Mouse (Mus musculus): ENCODE results near the gene Zfp668.
"Not testable (repeated sequence)": the region's sequence is repeated elsewhere in the genome, so short reads cannot be mapped to it uniquely, and the experiment has no call there.

Zfp668 gene

DNA sequence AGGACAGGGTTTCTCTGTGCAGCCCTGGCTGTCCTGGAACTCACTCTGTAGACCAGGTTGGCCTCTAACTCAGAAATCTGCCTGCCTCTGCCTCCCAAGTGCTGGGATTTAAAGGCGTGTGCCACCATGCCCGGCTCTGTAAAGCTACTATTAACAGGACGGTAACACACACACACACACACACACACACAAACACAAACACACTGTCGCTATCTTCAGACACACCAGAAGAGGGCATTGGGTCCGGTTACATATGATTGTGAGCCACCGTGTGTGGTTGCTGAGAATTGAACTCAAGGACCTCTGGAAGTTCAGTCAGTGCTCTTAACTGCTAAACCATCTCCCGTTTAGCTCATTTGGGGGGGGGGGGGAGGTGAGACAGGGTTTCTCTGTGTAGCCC, 19.3 kb upstream of the Zfp668 start:
- in situ Hi-C loops (cut with MboI; ENCODE audit: low sequenced_read_pairs): not testable (repeated sequence)

DNA sequence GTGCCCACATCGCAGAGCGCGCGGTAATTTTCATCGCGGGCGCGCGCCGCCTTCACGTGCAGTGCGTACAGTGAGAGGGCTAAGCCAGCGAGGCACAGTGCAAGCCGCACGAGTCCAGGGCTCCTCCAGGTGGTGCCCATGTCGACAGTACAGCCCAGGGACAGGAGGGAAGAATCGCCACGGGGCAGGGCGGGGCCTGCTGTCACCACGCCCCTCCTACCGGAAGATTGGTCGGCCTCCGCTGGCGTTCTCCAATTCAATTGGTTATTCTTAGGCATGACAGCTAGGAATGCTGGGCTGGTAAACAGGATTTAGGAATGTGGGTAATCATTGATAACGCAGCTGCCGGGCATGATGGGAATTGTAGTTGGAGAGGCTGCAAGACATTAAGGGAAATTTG, 18.8 kb upstream of the Zfp668 start, which contains the start of the genes Gm21974 and Vkorc1:
Gm21974 (minus strand) TSS at position 13 of the 400 bp plus-strand sequence.
Vkorc1 (minus strand) TSS at position 176 of the 400 bp plus-strand sequence.
- in situ Hi-C loops (cut with MboI; ENCODE audit: low sequenced_read_pairs): no loop called here

DNA sequence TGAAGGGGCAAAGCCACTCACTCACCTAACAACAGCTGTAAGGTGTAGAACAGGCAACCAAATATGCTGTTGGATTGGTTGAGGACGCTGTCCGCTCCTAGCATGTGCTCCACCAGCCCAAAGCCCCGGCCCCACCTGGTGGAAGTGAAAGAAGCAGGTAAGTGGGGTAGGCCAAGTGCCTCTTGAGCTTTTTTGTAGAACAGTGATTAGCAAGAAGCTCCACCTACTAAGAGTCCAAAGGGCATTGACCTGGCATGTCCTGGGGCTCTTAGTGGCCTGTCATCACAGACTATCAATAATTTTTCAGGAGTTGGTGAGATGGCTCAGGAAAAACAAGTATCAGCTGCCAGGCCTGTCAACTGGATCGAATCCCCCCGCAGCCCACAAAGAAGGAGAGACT, 17.9 kb upstream of the Zfp668 start:
- in situ Hi-C loops (cut with MboI; ENCODE audit: low sequenced_read_pairs): no loop called here

DNA sequence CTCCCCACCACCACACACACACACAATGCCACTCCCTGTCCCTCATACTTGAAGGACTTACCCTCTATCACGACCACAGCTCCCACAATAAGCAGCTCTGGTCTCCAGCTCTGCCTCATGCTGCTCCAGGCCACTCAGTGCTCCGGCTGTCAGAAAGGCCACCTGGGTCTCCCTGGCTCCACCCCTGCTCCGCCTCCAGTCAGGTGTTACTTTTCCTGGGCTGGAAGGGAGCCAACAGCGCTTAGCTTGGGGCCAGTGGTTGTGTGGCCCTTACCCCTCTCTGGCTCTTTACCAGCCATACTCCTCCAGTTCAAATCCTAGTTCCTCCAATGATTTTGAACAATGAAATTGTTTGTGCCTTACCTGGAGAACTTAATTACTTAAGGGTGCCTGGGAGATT, 14.2 kb upstream of the Zfp668 start, which contains the start of gene Prss53:
Prss53 (minus strand) TSS at position 173 of the 400 bp plus-strand sequence.
- in situ Hi-C loops (cut with MboI; ENCODE audit: low sequenced_read_pairs): no loop called here

DNA sequence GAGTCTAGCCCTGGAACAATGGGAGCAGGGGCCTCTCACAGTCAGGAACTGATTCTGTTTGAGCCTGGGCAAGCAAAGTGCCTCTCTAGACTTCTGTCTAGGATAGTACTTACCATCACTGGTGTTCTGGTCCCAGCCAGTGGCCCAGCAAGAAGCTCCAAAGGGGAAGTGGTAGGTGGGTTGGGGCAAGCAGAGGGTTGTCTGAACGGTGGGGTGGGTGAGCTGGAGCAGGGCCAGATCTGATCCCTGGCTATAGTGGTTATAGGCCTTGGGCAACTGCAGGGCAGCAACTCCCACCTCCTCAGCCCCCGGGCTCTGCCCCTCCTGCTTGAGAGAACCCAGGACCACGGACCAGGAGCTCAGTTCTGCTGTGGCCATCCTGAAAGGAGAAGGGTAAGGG, 12.2 kb upstream of the Zfp668 start:
- in situ Hi-C loops (cut with MboI; ENCODE audit: low sequenced_read_pairs): no loop called here

DNA sequence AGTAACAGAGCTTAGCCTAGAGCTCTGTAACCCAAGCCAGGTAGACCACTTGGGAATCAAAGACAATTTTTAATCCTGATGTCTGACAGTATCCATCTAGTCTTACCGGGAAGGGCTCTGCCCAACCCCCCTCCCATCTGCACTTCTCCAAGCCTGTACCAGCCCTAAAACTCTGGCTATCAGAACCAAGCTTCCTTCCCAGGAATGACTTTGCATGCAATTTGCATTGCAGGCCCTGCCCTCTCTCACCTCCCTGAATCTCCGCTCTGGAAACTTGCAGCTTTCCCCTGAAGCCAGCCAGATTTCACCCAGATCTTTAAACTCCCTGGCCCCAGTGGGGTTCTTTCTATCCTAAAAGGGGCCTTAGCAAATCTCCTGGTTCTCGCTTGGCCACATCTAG, 11.2 kb upstream of the Zfp668 start:
- in situ Hi-C loops (cut with MboI; ENCODE audit: low sequenced_read_pairs): no loop called here

DNA sequence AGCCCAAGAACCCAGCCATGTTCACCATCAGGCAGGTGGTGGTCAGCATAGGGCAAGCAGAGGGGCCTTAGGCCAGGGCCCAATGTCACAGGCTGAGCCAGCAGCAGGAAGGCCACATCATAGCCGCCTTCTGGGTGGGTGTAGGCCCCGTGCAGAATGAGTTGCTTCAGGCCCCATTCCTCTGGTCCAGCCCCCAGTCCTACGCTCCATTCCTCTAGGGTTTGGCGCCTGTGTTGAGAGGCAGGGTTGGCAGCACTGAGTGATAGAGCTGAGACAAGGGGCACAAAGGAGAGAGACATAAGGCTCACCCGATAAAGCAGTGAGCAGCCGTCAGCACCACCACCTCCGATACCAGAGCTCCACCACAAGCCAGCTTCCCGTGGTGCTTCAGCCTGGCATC, 10.6 kb upstream of the Zfp668 start:
- in situ Hi-C loops (cut with MboI; ENCODE audit: low sequenced_read_pairs): no loop called here

DNA sequence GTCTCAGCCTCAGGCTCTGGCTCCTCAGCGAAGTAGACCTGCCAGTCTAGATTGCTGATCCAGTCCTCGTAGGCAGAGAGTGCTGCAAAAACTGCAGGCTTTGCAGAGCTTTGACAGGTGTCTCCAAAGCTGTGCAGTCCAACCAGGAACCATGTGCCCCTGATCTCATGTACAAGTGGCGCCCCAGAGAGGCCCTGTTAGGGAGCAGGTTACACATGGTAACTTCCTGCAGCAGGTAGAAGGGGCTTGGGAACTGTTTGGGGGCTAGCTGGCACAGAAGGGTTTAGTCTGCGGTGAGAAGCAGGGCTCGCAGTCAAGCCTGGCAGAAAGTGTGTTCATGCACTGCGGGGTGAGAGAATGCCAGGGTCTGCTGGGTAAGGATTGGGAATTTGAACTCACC, 9.9 kb upstream of the Zfp668 start:
- in situ Hi-C loops (cut with MboI; ENCODE audit: low sequenced_read_pairs): no loop called here

DNA sequence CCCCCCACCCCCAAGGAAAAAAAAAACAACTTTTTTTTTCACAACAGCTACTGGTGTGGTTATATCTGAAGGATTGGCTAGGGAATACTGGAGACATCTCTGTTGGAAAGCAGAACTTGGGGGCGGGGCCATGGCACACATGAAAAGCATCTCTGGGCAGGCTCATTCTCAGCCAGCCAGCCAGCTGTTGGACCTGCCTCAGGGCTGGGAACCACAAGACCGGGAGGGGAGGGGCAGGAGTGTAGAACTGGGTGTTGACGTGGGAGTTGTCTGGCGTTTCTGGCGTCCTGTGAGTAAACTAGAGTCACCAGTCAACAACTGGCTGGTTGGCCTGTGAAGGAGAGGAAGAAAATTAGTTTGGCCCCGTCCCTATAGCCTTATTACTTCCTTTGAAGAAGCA, 9.3 kb upstream of the Zfp668 start:
- in situ Hi-C loops (cut with MboI; ENCODE audit: low sequenced_read_pairs): no loop called here

DNA sequence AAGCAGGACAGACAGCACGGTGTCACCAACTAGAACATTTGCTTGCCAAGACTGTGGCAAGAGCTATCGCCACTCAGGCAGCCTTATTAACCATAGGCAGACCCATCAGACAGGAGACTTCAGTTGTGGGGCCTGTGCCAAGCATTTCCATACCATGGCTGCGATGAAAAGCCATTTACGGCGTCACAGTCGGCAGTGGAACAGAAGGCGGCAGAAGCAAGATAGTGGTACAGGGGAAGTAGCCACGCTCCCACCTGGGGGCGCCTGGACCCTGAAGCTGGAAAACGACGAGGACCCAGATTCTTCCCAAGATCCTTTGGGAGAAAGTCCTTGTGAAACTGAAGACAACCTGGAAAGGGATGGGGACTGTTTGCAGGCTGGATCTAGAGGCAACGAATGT, 3.8 kb upstream of the Zfp668 start:
- in situ Hi-C loops (cut with MboI; ENCODE audit: low sequenced_read_pairs): no loop called here

DNA sequence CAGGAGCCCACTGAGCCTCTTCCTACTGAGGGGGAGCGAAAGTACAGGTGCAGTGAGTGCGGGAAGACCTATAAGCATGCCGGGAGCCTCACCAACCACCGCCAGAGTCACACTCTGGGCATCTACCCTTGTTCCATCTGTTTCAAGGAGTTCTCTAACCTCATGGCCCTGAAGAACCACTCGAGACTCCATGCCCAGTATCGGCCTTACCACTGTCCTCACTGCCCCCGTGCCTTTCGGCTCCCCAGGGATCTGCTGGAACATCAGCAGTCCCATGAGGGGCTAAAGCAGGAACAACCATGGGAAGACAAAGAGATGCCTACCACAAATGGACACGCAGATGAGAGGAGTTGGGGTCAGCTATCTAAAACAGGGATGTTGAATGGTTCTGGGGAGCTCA, 2.7 kb upstream of the Zfp668 start:
- in situ Hi-C loops (cut with MboI; ENCODE audit: low sequenced_read_pairs): no loop called here

DNA sequence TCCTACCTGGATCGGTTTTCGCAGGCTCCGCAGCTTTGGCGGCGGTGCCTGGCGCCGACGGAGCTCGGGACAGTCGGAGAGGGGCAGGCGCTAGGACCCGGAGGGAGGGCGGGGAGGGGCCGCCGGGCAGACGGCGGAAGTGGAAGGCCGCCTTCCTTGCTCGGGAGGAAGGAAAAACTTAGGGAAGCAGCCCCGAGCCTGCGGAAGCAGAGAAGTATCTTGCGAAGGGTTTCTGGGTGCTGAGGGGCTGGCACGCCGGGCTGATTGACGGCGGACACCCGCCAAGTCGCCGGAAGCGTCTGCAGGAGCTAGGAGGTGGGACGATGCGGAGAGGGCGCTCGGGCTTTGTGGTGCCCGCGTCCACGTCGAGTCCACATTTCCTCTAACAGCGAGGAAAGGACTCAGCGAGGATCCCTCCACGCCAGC, 574 bp downstream of the Zfp668 start, which contains the start of gene Zfp646:
Zfp646 (plus strand) TSS at position 181 of the 426 bp plus-strand sequence.
- in situ Hi-C loops (cut with MboI; ENCODE audit: low sequenced_read_pairs): no loop called here

DNA sequence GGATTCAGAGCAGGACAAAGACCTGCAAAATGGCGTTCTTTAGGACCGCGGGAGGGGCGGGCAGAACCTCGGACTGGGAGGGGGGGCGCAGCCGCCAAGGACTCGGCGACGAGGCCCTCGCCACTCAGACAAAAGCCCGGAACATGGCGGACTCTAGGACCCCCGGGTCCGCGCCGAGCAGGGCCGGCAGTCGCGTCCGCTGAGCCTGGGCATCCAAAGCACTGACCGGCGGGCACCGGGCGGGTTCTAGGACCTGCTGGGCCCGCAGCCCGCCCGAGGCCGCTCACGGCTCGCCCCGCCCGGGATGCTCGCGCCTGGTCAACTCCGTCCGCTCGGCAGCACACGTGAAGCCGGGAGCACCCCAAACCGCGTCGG, 1.0 kb downstream of the Zfp668 start:
- in situ Hi-C loops (cut with MboI; ENCODE audit: low sequenced_read_pairs): no loop called here

DNA sequence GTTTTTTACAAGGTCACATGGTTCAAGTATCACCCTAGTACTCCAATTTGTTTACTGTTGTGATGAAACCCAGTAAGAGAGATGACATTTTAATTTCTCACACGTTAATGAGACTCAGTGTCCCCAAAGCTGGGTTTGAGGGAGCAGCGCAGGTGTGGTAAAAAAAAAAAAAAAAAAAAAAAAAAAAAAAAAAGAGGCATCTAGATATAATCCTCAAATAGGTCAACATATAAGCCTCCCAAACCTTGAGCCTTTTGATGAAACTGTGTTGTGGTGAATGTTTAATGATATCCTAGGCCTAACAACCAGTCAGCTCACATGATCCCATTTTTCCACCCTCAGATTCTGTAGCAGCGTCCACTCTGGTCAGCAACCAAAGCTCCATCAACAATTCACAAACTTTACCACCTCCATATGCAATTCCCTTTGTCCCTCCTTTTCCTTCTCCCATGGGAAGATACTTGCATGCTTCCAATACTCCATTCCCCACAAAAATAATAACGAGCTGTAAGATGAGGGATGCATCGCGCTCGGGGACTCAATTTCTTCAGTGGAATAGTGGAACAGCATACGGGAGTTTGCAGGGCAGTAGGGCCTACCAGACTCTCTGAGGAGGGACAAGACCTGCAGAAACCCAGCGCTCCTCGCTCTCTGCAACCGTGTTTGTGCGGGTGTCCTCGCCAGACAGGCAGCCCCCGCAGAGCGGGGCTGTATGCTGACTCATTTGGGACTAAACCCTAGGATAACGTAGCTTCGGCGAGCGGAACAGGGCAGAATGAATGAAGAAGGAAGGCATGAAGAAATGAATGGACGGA, 1.6 kb downstream of the Zfp668 start:
- in situ Hi-C loops (cut with MboI; ENCODE audit: low sequenced_read_pairs): no loop called here

DNA sequence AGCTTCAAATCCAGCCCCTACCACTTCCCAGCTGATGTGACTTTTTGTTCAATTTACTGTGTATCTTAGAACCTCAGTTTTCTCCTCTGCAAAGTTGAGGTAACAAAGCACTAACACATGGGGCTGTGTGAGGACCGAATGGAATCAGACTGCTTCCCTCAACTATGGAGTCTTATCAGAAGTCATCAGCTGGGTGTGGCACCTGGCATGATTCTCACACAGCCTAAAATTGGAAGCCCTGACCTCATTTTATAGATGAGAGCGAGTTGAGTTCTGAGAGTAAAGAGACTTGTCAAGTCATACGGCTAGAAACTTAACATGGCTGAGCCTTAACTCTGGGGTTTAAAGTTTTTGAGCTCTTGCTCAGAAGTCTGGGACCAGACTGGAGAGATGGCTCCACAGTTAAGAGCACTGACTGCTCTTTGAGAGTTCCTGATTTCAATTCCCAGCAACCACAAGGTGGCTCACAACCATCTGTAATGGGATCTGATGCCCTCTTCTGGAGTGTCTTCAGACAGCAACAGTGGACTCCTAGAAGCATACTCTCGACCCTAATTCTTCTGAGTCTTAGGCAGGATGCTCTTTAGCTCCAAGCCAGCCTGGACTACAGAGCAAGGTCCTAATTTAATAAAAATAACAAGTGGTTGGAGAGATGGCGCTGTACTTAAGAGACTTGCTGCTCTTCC, 6.3 kb downstream of the Zfp668 start:
- in situ Hi-C loops (cut with MboI; ENCODE audit: low sequenced_read_pairs): no loop called here

DNA sequence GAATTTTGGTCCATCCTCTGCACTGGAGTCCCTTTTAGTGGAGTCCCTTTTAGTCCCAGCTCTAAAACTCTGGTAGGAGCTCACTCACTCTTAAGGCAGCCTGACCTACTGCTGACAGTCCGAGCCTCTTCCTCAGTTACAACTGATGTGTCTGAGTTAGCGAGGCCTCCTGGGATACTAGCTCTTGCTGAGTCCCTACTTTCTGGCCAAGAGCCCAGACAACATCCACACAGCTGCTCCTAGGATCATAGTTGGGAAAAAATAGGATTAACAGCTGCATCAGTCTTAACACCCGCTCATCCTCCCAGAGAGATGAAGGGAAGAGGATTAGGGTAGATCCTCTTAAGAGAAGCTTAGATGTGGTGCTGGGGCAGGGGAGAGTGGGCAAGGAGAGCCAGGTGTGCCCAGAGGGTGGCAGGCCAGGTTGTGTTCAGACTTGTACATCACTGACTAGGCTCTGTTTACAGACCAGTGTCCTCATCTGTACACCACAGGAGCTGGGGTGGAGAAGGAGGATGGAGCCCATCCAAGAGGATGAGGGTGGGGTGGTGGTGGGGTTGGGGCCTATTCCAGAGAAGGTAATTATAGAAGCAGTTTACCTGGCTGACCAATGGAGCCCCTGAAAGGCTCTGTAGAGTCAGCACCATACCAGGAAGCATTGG, 7.3 kb downstream of the Zfp668 start:
- in situ Hi-C loops (cut with MboI; ENCODE audit: low sequenced_read_pairs): no loop called here

DNA sequence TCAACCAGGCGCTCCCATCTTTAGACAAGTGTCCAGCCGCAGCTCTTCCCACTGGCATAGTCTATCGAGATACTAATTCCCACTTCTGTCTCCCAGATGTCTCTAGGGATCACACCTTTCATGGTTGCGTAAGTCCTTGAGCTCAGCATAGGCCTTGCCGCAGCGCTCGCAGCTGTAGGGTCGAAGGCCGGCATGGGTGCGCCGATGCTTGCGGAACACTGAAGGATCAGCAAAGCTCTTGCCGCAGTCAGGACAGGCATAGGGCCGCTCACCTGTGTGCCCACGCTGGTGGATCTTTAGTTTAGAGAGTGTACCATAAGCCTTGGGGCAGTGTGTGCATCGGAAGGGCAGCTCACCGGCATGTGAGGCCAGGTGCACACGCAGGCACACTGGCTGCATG, 9.0 kb downstream of the Zfp668 start:
- in situ Hi-C loops (cut with MboI; ENCODE audit: low sequenced_read_pairs): no loop called here

DNA sequence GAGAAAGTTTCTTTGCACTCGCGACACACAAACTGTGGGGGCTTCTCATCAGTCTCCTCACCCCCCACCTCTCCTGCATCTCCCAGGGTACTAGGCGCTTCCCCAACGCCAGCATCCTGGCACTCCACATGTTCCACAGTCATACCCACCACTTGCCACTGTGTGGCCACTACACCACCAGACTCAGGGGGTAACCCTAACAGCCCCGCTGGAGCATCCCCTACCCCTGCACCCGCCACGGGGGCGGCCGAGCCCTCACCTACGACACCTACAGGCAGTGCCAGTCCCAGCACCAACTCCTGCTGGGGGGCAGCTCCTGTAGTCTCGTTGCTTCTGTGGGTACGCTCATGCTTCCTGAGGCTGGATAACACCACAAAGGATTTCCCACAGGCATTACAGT, 10.2 kb downstream of the Zfp668 start:
- in situ Hi-C loops (cut with MboI; ENCODE audit: low sequenced_read_pairs): no loop called here

DNA sequence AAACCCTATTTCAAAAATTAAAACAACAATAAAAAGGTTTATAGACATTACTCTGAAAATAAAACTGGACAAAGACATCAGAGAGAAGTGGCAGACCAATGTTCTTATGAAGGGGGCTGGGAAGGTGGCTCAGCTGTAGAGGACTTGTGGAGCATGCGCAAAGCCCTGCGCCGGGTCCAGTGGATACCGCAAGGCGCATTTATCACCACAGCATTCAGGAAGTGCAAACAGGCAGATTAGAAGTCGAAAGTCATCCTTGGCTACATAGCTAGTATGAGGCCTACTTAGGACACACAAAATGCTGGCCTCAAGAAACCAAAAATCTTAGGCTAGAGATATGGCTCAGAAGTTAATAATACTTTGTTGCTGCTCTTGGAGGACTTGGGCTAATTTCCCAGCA, 18.4 kb downstream of the Zfp668 start:
- in situ Hi-C loops (cut with MboI; ENCODE audit: low sequenced_read_pairs): no loop called here

DNA sequence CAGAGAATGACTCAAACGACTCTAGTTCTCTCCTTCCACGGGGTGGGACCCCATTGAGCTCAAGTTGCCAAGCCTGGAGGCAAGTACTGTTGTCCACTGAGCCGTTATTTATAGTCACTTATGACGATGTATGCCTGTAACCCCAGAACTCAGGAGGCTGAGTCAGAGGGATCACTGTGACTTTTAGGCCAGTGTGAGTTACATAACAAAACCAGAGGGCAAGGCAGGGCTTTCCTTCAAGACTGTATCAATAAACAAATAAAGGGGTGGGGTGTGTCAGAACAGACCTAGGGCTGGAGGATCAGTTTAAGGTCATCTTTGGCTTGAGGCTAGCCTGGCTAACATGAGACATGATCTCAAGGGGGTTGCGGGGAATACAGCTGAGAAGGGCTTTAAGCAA, 25.7 kb downstream of the Zfp668 start:
- in situ Hi-C loops (cut with MboI; ENCODE audit: low sequenced_read_pairs): no loop called here

DNA sequence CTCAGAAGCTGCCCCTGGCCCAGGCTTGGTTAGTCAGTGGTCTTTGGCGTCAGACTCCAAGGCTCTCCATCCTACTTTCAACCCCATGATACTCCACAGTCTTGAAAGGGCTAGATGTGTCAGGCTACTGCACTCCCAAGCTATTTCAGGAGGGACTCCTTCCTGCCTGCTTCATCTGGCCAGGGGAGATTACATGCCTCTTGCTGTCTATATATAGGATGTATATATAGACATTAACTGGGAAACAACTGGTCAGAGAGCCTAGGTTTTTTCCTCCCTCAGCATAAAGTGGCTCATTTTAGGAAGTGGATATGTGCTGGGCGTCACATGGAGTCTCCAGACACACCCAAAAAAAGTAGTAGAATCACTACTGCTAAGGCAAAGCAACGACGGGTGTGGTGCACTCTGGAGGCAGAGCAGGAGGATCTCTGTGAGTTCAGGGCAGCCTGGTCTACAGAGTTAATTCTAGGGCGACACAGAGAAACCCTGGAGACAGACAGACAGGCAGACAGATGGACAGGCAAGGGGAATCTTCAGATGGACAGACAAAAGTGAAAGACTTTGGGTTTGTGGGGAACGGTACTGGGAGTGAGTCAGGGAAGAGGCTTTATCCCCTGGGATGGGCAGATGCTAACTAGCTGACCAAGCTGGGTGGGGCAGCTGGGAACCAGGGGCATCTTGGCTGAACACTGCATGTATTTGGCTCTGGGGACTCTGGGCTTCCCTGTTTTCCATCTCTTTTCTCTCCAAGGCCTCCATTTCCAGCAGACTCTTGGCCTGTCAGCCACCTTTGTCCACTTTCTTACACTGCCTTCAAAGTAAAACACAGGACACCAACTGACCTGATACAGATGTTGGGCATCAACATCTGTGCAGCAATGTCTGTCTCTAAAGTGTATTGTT, 26.4 kb downstream of the Zfp668 start:
- in situ Hi-C loops (cut with MboI; ENCODE audit: low sequenced_read_pairs): no loop called here
